Mouse (Mus musculus): Measurements from ENCODE around the gene Kcnab1. TPM values are rescaled to one million over a fixed set of nuclear protein-coding genes. Genes with fewer than 3 reads are reported as not detected.
A peak's percentile ranks its signal among the peaks of the same experiment; 100 is the strongest.
"Not testable (repeated sequence)": the region's sequence is repeated elsewhere in the genome, so short reads cannot be mapped to it uniquely, and the experiment has no call there.

Kcnab1 gene
- total RNA-seq, 2 experiments from 2014 or later: not detected

- no peak for ATAC-seq (replicated peaks; ENCODE audit: low FRiP score, poor library complexity, severe bottlenecking)
Measured at GRCm38 (mm10) chr3:65360163-65360969, 251.2 kb downstream of the Kcnab1 start.

GRCm38 (mm10) chr3:65363438-65363837 is 254.3 kb downstream of the Kcnab1 start:
- ATAC-seq (replicated peaks; ENCODE audit: low FRiP score, poor library complexity, severe bottlenecking): no peak

GRCm38 (mm10) chr3:65365184-65365583 is 256.0 kb downstream of the Kcnab1 start:
- ATAC-seq (replicated peaks; ENCODE audit: low FRiP score, poor library complexity, severe bottlenecking): no peak

GRCm38 (mm10) chr3:65365921-65366710 is 256.9 kb downstream of the Kcnab1 start:
- ATAC-seq (replicated peaks; ENCODE audit: low FRiP score, poor library complexity, severe bottlenecking): no peak

GRCm38 (mm10) chr3:65367944-65368343 is 258.8 kb downstream of the Kcnab1 start:
- no peak for ATAC-seq (replicated peaks; ENCODE audit: low FRiP score, poor library complexity, severe bottlenecking)

GRCm38 (mm10) chr3:65372552-65372951 is 263.4 kb downstream of the Kcnab1 start:
- ATAC-seq (replicated peaks; ENCODE audit: low FRiP score, poor library complexity, severe bottlenecking): no peak

- ATAC-seq (replicated peaks; ENCODE audit: low FRiP score, poor library complexity, severe bottlenecking): no peak
Measured at GRCm38 (mm10) chr3:65373594-65374182, 264.5 kb downstream of the Kcnab1 start.

GRCm38 (mm10) chr3:65374729-65375128 is 265.5 kb downstream of the Kcnab1 start:
- no peak for ATAC-seq (replicated peaks; ENCODE audit: low FRiP score, poor library complexity, severe bottlenecking)

GRCm38 (mm10) chr3:65378724-65379123 is 269.5 kb downstream of the Kcnab1 start:
- no peak for ATAC-seq (replicated peaks; ENCODE audit: low FRiP score, poor library complexity, severe bottlenecking)

GRCm38 (mm10) chr3:65379884-65380539 is 270.8 kb downstream of the Kcnab1 start:
- ATAC-seq (replicated peaks; ENCODE audit: low FRiP score, poor library complexity, severe bottlenecking): peak; percentile 65; the same call in 1 of the 2 replicates

- no peak for ATAC-seq (replicated peaks; ENCODE audit: low FRiP score, poor library complexity, severe bottlenecking)
Measured at GRCm38 (mm10) chr3:65381094-65381493, 271.9 kb downstream of the Kcnab1 start.

GRCm38 (mm10) chr3:65384431-65384830 is 275.2 kb downstream of the Kcnab1 start:
- ATAC-seq (replicated peaks; ENCODE audit: low FRiP score, poor library complexity, severe bottlenecking): no peak

GRCm38 (mm10) chr3:65385771-65386170 is 276.6 kb downstream of the Kcnab1 start:
- no peak for ATAC-seq (replicated peaks; ENCODE audit: low FRiP score, poor library complexity, severe bottlenecking)

- ATAC-seq (replicated peaks; ENCODE audit: low FRiP score, poor library complexity, severe bottlenecking): no peak
Measured at GRCm38 (mm10) chr3:65391222-65391783, 282.1 kb downstream of the Kcnab1 start.

- ATAC-seq (replicated peaks; ENCODE audit: low FRiP score, poor library complexity, severe bottlenecking): peak; percentile 72
Measured at GRCm38 (mm10) chr3:65391784-65392420, 282.7 kb downstream of the Kcnab1 start.

- ATAC-seq (replicated peaks; ENCODE audit: low FRiP score, poor library complexity, severe bottlenecking): peak; percentile 99
Measured at GRCm38 (mm10) chr3:65392421-65392817, 283.2 kb downstream of the Kcnab1 start, which contains the start of gene Ssr3. Gene Ssr3 (minus strand): TSS chr3:65392623.

GRCm38 (mm10) chr3:65395111-65395510 is 285.9 kb downstream of the Kcnab1 start:
- ATAC-seq (replicated peaks; ENCODE audit: low FRiP score, poor library complexity, severe bottlenecking): not testable (repeated sequence)

GRCm38 (mm10) chr3:65396835-65397504 is 287.8 kb downstream of the Kcnab1 start:
- ATAC-seq (replicated peaks; ENCODE audit: low FRiP score, poor library complexity, severe bottlenecking): no peak

- no peak for ATAC-seq (replicated peaks; ENCODE audit: low FRiP score, poor library complexity, severe bottlenecking)
Measured at GRCm38 (mm10) chr3:65397566-65397965, 288.4 kb downstream of the Kcnab1 start.

Measured in erythroid progenitor cell, adult 5-6 weeks (primary cell).